Mouse (Mus musculus): Measurements from ENCODE around the gene Ywhag. TPM values are rescaled to one million over a fixed set of nuclear protein-coding genes. Genes with fewer than 3 reads are reported as not detected.

Ywhag gene
- polyA plus RNA-seq, 1 experiment from 2014 or later = 200 TPM

DNA sequence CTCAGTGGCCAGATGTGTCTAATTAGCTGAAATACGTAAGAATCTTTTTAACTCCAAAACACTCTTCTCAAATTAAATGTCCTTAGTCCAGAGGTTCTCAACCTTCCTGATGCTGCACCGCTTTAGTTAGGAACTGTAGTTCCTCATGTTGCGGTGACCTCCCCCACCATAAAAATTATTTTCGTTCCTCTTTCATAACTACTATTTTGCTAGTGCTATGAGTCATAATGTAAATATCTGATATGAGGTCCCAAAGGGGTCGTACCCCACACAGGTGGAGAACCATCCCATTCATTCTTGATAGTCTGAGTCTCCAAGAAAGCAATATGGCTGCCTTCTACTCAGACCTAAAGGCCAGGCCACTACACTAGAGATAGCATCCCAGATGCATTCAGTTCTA is 63.9 kb downstream of the Ywhag start:
- WGBS (ENCODE audit: missing documents) = 19% methylated on average over 5 of the region's 5 CpGs
- no peak overlapping the region for H3K4me3 ChIP-seq (ENCODE audit: inconsistent target)
- no peaks in the 10 kb centered on the region for H3K36me3 ChIP-seq (ENCODE audit: inconsistent target)
- H3K27ac ChIP-seq = no peak overlapping the region
- H3K79me2 ChIP-seq (ENCODE audit: inconsistent target) = no peaks in the 10 kb centered on the region

DNA sequence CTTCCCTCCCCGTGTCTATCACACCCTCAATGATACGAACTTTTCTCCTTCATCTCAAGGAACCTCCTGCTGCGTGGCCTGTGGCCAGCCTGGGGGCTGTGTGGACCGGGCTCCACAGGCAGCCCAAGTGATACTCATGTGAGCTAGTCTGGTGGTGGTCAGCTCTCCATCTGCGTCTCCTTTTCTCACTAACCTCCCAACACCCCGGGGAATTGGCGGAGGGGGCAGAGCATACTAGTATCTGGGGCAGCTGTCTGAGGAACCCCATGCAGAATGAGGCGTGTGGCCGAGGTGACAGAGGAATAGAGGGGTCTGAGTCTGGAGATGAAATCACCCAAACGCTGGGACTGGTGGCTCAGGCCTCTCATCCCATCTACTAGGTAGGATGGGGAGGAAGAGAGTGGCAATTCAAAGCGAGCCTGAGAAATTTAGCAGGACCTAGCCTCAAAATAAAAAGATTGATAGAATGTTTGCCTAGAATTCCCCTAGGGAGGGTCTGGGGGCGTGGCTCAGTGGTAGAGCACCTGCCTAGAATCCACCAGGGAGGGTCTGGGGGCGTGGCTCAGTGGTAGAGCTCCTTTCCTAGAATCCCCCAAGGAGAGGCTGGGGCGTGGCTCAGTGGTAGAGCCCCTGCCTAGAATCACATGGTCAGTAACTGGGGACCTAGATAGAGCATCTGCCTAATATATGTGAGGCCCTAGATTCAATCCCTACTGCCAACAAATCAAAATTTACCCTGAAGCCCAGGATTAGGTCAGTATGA is 64.6 kb downstream of the Ywhag start:
- no peaks in the 10 kb centered on the region for H3K79me2 ChIP-seq (ENCODE audit: inconsistent target)
- H3K36me3 ChIP-seq (ENCODE audit: inconsistent target) = no peaks in the 10 kb centered on the region
- no peak overlapping the region for H3K4me3 ChIP-seq (ENCODE audit: inconsistent target)
- H3K27ac ChIP-seq = no peak overlapping the region
- WGBS (ENCODE audit: missing documents) = 73% methylated on average over 14 of the region's 14 CpGs

DNA sequence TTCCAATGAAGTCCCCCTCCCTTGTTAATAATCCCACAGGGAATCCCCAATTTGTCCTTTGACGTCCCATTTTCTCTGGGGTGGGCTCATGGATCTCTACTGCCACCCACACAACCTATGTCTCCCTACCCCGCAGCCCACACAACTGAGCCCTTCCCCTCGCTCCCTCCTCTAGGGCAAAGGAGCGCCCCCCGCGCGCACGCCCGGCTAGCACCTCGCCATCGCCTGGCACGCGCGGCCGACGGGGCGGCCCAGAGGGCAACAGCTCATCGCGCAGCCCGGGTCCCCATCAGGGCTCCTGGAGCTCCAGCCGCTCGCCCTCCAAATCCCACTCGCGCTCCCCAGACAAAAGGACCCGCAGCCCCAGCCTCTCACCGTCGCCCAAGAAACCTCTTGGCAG is 65.8 kb downstream of the Ywhag start:
- no peaks in the 10 kb centered on the region for H3K79me2 ChIP-seq (ENCODE audit: inconsistent target)
- no peak overlapping the region for H3K27ac ChIP-seq
- 15% methylated on average over 19 of the region's 27 CpGs for WGBS (ENCODE audit: missing documents)
- H3K36me3 ChIP-seq (ENCODE audit: inconsistent target) = no peaks in the 10 kb centered on the region
- H3K4me3 ChIP-seq (ENCODE audit: inconsistent target) = no peak overlapping the region

DNA sequence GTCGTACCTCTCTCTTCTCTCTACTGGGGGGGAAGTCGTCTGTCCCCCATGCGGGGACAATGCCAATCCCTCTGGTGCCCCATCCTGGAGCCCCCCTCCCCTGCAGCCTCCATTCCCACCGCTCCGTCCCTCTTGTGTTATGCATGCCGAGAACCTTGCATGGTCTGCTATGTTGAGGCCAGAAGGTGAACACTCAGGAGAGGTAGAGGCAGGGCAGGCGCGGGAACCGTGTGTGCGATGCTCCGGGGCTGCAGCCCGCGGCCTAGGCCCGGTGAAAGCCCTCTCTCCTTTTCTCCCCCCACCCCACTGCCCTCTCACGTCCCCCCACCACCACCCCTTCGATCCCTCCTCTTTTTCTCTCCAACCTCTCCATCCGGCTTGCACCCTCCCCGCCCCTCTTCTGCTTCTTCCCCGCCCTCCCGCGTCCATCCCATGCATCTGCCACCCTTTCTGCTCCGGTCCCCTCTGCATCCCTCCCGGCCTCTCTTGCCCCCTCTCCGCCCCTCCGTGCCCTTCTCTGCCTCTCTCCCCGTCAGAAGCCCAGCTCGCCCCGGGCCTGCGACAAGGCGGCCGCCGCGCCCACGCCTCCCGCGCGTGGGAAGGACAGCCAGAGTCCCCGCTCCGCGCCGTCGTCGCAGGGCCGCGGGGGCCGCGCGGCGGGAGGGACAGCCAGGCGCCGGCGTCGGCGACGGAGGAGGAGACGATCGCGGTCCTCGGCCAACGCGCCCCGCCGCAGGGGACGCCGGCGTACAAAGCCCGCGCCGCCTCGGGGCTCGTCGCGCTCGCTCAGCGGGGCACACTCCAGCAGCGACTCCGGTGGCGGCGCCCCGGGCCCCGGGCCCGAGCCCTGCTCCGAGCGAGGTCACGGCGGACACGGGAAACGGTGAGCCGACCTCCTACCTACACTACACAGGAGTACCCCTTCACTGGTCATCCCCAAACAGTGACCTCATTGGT is 66.5 kb downstream of the Ywhag start:
- no peak overlapping the region for H3K27ac ChIP-seq
- H3K36me3 ChIP-seq (ENCODE audit: inconsistent target) = no peaks in the 10 kb centered on the region
- H3K4me3 ChIP-seq (ENCODE audit: inconsistent target) = no peak overlapping the region
- 5% methylated on average over 55 of the region's 89 CpGs for WGBS (ENCODE audit: missing documents)
- H3K79me2 ChIP-seq (ENCODE audit: inconsistent target) = no peaks in the 10 kb centered on the region

DNA sequence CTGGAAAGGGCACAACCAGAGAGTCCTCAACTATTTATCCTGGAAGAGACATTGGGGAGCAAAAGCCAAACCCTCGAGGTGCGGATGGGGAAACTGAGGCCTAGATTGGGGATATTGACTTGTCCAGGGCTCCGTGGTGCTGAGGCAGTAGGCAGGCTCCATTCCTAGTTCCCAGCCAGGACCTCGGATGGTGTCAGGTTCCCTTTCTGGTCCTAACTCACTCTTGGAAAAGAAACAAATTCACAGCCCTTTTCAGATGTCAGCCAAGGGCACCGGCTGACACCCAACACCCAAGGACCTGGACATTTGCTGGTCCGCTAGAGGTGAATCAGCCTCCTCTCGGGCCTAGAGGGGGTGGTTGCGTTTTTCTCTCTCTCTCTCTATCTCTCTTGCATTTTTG is 67.8 kb downstream of the Ywhag start:
- Histone ChIP-seq H3K79me2 (ENCODE audit: inconsistent target) (no peaks in the 10 kb centered on the region), H3K27ac (no peak overlapping the region), H3K4me3 (ENCODE audit: inconsistent target) (no peak overlapping the region), H3K36me3 (ENCODE audit: inconsistent target) (no peaks in the 10 kb centered on the region)
- 63% methylated on average over 8 of the region's 8 CpGs for WGBS (ENCODE audit: missing documents)

Other genes with a start within 250 kb of the Ywhag start
- gene Tmem120a, start 190.2 kb downstream of the Ywhag start, polyA plus RNA-seq (2018) = 34.9 to 76.8 TPM (median 42.6 TPM) in 3 replicates
- gene Styxl1, start 156.2 kb downstream of the Ywhag start, polyA plus RNA-seq (2018) = not detected in 3 replicates
- gene Mdh2, start 156.1 kb downstream of the Ywhag start, polyA plus RNA-seq (2018) = 123 to 276 TPM (median 128 TPM) in 3 replicates
- gene Srrm3, start 127.7 kb downstream of the Ywhag start, polyA plus RNA-seq (2018) = not detected in 3 replicates
- 0.23 to 0.43 TPM in 2 of 3 replicates, not detected in the other for gene Hspb1, start 46.7 kb downstream of the Ywhag start, polyA plus RNA-seq (2018)
- gene Ssc4d, start 39.9 kb upstream of the Ywhag start, polyA plus RNA-seq (2018) = 2.8 to 3.3 TPM (median 3.0 TPM) in 3 replicates
- not detected in 3 replicates for gene Zp3, start 45.5 kb upstream of the Ywhag start, polyA plus RNA-seq (2018)
- 7.6 to 10.1 TPM (median 9.4 TPM) in 3 replicates for gene Dtx2, start 60.2 kb upstream of the Ywhag start, polyA plus RNA-seq (2018)
- gene Upk3b, start 103.9 kb upstream of the Ywhag start, polyA plus RNA-seq (2018) = not detected in 3 replicates
- gene Upk3bl, start 119.9 kb upstream of the Ywhag start, polyA plus RNA-seq (2018) = not detected in 3 replicates
- gene Rasa4, start 149.3 kb upstream of the Ywhag start, polyA plus RNA-seq (2018) = 51.3 to 186 TPM (median 61.5 TPM) in 3 replicates
- 75.0 to 118 TPM (median 101 TPM) in 3 replicates for gene Polr2j, start 182.0 kb upstream of the Ywhag start, polyA plus RNA-seq (2018)
- 6.0 to 13.5 TPM (median 9.4 TPM) in 3 replicates for gene Lrwd1, start 201.5 kb upstream of the Ywhag start, polyA plus RNA-seq (2018)
- 3.8 to 8.1 TPM (median 7.9 TPM) in 3 replicates for gene Alkbh4, start 201.5 kb upstream of the Ywhag start, polyA plus RNA-seq (2018)
- 7.1 to 19.8 TPM (median 13.8 TPM) in 3 replicates for gene Orai2, start 236.1 kb upstream of the Ywhag start, polyA plus RNA-seq (2018)

Measured in macrophage (primary cell).